Mouse (Mus musculus) ZHBTc4 (cell line): ENCODE results near the gene Col7a1.

ENCODE experiments used
- DNase-seq: peaks from one replicate; pipeline ENCODE4 v3.0.0-alpha.2; 2011; ENCODE audit warnings: low read depth, low spot score

Col7a1 gene

GRCm38 (mm10) chr9:108983209-108983608 is 29.8 kb downstream of the Col7a1 start:
- no peak for DNase-seq

DNA sequence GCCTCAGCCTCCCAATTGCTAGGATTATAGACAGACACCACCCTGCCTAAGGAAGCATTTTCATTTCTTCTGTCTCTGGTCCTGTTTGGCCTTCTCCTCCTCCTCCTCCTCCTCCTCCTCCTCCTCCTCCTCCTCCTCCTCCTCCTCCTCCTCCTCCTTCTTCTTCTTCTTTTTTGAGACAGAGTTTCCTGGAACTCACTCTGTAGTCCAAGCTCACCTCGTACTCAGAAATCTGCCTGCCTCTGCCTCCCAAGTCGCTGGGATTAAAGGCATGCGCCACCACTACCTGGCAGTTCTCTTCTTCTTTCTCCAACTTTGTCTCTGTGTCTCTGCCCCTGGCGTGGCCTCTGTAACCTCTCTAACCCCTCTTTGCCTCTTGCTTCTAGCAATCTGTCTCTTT is 32.3 kb downstream of the Col7a1 start, which contains the start of gene Ucn2:
Gene Ucn2 (plus strand): TSS at position 301 of the 400 bp plus-strand sequence.
- no peak for DNase-seq

GRCm38 (mm10) chr9:108987704-108988350 is 34.4 kb downstream of the Col7a1 start:
- peak; percentile 48 for DNase-seq

DNA sequence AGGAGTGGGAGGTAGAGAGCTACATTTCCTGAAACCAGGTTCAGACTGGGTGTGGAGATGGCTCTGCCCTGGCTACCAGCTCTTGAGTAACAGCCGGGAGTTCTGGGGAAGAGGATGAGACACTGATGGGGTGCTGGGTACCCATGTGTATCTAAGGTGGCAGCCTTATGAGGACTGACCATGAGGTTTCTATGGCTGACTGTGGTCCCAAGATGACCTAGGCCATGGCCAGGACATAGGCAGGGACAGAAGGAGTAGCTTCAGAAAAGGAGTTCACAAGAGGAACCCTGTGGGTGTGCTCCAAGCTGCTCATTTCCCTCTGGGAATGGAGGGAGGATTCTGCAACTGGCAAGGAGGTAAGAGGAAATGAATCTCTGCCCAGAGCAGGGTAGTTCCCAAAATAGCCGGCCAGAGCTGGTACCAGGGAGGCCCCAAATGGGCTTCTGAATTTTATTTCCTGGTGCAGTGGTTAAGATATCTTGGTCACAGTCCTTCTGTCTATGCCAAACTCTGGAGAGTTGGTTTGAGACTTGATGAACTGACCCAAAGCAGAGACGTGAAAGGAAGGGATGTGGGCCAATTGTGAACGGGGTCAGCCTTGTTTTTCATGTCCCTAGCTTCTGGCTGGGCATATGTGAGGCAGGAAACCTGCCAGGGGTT is 36.5 kb downstream of the Col7a1 start:
- no peak for DNase-seq

DNA sequence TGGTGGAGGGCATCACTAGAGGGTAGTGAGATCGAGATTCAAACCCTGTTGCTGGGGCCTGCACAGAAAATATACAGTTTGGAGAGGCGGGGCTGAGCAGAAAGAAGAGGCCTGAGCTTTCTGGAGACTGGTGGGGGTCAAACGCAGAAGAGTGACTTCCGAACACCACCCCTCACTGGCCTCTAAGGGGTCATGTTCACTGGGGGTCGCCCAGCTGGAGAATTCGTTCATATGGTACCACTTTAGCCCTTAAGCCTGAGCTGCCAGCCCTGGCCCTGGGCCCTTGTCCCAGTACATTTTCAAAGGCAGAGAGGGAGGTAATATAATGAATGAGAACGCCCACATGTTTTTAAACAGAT is 37.1 kb downstream of the Col7a1 start:
- DNase-seq, result no peak

DNA sequence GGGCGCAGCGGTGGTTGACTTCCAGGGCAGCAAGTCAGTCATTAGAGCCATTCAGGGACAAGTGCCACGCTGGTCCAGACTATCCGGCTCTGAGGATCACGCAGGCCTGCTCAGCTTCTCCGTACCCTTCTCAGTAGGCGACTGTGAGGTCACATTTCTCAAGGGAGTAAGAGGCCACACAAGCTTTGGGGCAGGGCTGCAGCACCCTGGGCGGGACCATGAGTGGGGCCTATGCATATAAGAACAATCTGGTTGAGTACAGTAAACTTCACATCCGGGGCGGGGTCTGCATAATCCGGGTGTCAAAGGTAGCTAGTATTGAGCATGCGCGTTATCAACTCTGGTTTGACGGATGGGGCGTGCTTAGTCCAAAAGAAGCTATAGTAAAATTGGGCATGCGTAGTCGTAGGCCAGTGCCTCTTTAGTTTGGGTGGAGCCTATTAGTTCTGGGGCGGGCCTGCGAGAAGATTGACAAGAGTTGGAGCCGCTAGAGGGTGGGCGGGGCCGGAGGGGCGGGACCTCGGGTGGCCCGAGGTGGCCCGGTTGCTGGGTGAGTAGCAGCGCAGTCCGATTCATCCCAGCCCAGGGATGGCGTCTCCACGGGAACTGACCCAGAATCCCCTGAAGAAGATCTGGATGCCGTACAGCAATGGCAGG is 38.2 kb downstream of the Col7a1 start, which contains the start of gene Pfkfb4:
Gene Pfkfb4 (plus strand): TSS at position 351 of the 657 bp plus-strand sequence.
- peak; percentile 100 for DNase-seq

DNA sequence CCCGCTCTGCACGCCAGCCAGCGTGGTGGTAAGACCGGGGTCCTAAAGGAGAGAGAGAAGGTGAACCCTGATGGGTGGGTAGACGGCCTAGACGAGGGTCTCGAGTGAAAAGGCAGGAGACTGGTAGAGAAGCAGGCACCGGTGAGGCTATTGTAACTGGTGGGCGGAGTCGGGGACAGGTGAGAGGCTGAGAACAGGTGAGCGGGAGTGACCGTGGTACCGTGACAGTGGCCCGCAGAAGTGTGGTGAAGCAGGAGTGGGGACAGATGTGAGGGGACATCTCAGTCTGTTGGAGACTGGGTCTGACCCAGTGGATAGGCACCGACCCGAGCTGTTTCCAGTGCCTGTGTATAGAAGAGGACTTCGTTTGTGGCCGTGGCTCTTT is 38.7 kb downstream of the Col7a1 start:
- DNase-seq, result no peak

DNA sequence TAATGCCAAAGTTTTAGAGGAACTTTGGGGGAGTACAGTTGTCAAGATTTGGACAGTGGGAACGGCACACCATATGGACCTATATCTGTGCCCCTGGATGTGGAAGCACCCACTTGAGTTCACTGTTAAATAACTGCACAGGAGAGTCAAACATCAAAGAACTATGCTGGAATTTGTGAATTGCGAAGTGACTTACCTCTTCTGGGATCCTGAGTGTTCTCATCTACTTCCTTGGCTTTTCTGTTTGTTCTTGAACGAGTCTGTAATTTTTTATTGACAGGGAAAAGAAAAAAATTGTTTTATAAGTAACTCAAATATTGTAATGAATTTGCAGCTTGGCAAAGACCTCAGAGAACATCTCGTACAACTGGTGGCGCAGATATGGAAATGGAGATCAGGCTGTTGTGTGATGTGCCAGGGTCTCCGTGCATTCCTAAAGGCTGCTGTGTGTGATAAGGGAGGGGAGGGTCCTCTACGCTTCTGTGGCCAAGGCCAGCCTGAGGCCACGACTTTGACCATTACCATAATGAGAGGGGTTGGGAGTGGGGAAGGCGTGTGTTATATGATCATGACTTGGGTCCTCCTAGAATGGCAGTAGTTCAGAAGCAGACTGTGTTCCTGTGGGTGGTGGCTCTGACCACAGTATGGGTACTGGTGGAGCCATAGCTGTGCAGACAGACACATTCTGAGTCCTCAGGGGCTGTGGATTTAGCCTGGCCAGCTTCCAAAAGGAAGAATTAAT is 39.4 kb downstream of the Col7a1 start:
- no peak for DNase-seq

DNA sequence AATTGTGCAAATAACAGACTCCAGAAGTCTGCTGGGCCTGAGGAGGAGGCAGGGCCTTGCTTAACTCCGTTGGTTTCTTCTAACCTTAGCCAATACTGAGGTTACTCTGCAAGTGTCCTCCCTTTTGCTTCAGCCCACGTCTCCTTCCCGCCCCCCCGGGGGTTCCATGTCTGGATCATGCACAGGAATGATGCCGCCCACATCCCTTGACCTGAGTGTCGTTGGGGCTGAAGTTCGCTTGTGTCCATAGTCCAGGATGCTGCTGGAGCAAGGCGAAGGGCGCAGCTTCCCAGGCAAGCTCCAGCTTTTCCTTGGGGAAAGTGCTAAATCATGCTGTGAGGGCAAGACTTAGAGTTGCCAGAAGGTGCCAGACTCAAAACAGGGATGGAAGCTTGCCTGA is 43.0 kb downstream of the Col7a1 start:
- DNase-seq, result no peak

DNA sequence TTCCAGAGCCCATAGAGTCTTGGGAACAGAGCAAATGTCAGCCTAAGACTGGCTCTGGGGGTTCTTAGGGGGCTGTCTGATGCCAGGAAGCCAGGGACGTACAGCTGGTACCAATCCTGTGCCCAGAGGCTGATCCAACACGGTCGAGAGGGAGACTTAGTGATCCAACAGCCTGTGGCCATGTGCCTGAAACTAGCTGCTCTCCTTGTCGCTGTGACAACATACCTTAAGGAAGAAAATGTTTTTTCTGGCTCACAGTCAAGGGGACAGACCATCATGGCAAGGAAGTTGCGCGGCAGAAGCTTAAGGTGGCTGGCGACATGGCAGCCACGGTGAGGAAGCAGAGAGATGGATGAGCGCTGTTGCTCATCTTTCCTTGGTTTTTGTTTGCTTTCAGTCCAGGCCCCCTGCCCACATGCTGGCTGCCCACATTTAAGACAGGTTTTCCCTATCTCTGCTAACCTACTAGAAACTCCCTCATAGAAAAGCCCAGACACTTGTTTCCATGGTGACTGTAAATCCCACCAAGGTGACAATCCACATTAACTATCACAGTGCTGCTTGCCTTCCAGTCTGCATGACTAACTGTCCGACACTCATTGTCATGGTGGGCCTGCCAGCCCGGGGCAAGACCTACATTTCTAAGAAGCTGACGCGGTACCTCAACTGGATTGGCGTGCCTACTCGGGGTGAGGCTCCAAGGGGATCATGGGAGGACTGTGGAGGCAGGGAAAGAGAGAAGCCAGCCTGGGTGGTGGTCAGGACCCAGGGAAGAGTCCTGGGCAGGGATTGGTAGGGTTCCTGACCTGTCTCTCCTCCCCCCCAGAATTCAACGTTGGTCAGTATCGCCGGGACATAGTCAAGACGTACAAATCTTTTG is 45.1 kb downstream of the Col7a1 start:
- peak; percentile 52 for DNase-seq

DNA sequence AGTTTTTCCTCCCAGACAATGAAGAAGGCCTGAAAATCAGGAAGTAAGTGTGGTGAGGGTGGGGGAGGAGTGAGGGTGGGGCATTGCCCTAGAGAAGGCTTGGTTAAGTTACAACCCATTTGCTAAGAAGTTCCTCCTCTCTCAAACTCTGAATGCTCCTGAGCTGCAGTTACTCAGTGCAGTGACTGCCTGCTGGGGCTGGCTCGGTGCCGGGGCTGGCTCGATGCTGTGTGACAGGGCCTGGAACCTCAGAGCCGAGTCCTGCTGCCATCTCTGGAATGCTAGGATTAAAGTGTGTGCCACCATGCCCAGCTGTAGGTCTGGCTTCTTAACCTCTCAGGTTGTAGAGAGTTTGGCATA is 45.8 kb downstream of the Col7a1 start:
- no peak for DNase-seq

- DNase-seq, result peak; percentile 86
Measured at GRCm38 (mm10) chr9:109000726-109001125, 47.3 kb downstream of the Col7a1 start.

- peak; percentile 59 for DNase-seq
Measured at GRCm38 (mm10) chr9:109003201-109003600, 49.8 kb downstream of the Col7a1 start.

- no peak for DNase-seq
Measured at GRCm38 (mm10) chr9:109007025-109007780, 53.8 kb downstream of the Col7a1 start.

DNA sequence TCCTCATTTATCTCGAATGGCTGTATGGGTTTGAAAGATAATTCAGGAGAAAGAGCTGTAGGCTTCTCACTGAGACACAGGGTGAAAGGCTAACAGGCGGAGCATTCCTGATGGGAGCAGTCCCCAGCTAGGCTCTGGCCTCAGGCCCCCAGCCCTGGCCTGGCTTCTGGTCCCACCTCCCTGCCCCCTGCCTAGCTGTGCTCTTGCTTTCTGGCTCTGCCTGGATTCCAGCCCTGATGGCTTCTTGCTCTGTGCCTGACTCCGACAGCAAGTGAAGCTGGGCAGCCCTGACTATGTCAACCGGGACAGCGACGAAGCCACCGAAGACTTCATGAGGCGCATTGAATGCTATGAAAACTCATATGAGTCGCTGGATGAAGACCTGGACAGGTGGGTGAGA is 54.7 kb downstream of the Col7a1 start:
- no peak for DNase-seq

DNA sequence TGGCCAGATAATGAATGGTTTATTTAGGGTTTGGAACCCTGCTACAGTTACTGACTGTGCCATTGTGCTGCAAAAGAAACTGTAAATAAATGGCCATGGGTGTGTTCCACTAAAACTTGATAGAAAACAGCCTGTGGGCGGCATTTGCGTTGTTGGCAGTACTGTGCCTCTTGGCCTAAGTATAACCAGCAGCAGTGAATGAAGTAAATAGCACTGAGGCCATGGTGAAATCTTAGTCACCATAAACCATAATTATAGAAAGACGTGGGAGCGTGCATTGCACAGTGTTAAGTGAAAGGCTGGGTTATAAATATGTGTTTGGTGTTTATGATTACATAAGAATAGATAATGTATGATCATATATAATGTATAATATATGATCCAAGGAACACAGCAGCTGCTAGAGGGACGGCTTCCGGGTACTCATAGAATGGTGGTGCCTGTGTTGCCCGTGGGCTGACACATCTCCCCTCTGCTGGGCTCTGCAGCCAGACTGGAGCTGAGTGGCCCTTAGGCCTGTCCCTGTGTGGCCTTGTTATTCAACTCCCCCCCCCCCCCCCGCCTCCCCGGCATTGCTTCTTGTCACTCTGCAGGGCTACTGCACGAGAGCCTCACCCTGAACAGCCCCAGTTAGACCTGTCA is 55.7 kb downstream of the Col7a1 start:
- no peak for DNase-seq

GRCm38 (mm10) chr9:109009636-109010315 is 56.4 kb downstream of the Col7a1 start:
- no peak for DNase-seq

DNA sequence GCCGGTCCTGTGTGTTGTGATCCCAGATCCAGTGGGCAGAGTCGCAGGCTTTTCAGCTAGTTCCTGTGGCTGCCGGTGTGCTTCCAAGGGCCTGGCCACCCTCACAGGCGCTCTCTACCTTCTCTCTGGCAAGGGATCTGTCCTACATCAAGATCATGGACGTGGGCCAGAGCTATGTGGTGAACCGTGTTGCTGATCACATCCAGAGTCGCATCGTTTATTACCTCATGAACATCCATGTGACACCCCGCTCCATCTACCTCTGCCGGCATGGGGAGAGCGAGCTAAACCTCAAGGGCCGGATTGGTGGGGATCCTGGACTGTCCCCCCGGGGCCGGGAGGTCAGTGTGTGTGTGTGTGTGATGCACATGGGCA is 56.9 kb downstream of the Col7a1 start:
- DNase-seq, result no peak

DNA sequence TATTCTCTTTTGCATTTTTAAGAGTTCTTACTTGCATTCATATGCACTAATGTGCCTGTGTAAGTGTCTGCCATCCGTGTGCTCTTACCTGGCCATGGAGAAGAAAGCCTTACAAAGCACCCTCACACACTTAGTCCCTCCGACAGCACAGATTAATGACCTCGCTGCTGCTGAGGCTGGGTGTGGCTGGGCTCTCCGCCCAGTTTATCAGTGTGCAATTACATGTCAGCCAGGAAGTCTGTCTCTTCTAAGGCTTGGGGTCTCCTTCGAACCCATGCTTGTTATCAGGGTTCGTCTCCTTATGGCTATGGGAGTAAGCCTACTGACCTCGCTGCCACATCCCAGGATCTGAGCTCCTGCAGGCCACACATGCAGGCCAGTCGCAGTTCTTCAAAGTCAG is 62.0 kb downstream of the Col7a1 start:
- DNase-seq, result no peak
